ENCODE assay signal across 8 mouse cellular contexts in genomic region chr16:57606444-57607227, GRCm38 (mm10). TPM values are rescaled to one million over a fixed set of nuclear protein-coding genes. Genes with fewer than 3 reads are reported as not detected.
DNase-seq lines count a peak whose midpoint lies in the region; ATAC-seq and TF ChIP-seq lines count a peak whose summit lies in the region.

TSS of gene Cmss1 (minus strand) at chr16:57606864.

- H3K9me3 ChIP-seq in embryonic facial prominence, embryonic 15.5 days (replicated peaks), result no peaks in the 10 kb centered on the region
- no peaks in the 10 kb centered on the region for H3K9me3 ChIP-seq in kidney, embryonic 14.5 days (ENCODE audit: control insufficient read depth, low read length)
- H3K9me3 ChIP-seq in limb, embryonic 15.5 days, result no peaks in the 10 kb centered on the region

- peak within 1 kb of the TSS; percentile 36 for H3K9ac ChIP-seq in embryonic facial prominence, embryonic 15.5 days
- peak within 1 kb of the TSS; percentile 68 for H3K9ac ChIP-seq in kidney, embryonic 14.5 days (ENCODE audit: low read depth, low read length)
- peak within 1 kb of the TSS; percentile 59 for H3K9ac ChIP-seq in limb, embryonic 15.5 days

- peak within 1 kb of the TSS; percentile 84 for H3K4me3 ChIP-seq in bone marrow, adult 2 months (replicated peaks; ENCODE audit: control insufficient read depth, low read depth, low read length)
- peak within 1 kb of the TSS; percentile 72 for H3K4me3 ChIP-seq in embryonic facial prominence, embryonic 15.5 days (replicated peaks)
- H3K4me3 ChIP-seq in kidney, embryonic 14.5 days (ENCODE audit: low read length), result peak within 1 kb of the TSS; percentile 78
- peak within 1 kb of the TSS; percentile 70 for H3K4me3 ChIP-seq in limb, embryonic 15.5 days

- peak within 1 kb of the TSS; percentile 6; the same call in 1 of the 2 replicates for H3K27ac ChIP-seq in bone marrow, adult 2 months (ENCODE audit: control insufficient read depth, insufficient read depth, low read depth, low read length, poor library complexity)
- H3K27ac ChIP-seq in embryonic facial prominence, embryonic 15.5 days (replicated peaks), result peak within 1 kb of the TSS; percentile 82
- H3K27ac ChIP-seq in kidney, embryonic 14.5 days (ENCODE audit: low read depth, low read length), result peak within 1 kb of the TSS; percentile 37; the same call in 1 of the 2 replicates
- H3K27ac ChIP-seq in limb, embryonic 15.5 days, result peak within 1 kb of the TSS; percentile 82

- TF ChIP-seq CTCF in bone marrow, adult 2 months (IDR thresholded peaks at IDR 0.05; ENCODE audit: control insufficient read depth, insufficient read depth, low read length), result no peak

- H3K36me3 ChIP-seq in embryonic facial prominence, embryonic 15.5 days, result no peaks in the 10 kb centered on the region
- H3K36me3 ChIP-seq in kidney, embryonic 14.5 days (ENCODE audit: control insufficient read depth, insufficient read depth, low read length), result no peaks in the 10 kb centered on the region
- no peaks in the 10 kb centered on the region for H3K36me3 ChIP-seq in limb, embryonic 15.5 days

- TF ChIP-seq POLR2A in bone marrow, adult 2 months (IDR thresholded peaks at IDR 0.05; ENCODE audit: borderline replicate concordance, control insufficient read depth, low read depth, low read length), result no peak; the same call in 1 of the 2 replicates

- under 1% methylated on average over 64 of the region's 64 CpGs for WGBS in bone marrow, adult 2 months
- under 1% methylated on average over 64 of the region's 64 CpGs for WGBS in embryonic facial prominence, embryonic 15.5 days
- WGBS in kidney, embryonic 14.5 days, result under 1% methylated on average over 63 of the region's 64 CpGs
- WGBS in limb, embryonic 15.5 days, result under 1% methylated on average over 64 of the region's 64 CpGs

- DNase-seq in 416B (ENCODE audit: low read depth), result peak; percentile 94
- DNase-seq in heart, adult 9 months (ENCODE audit: low spot score in 2 of 2), result peak; percentile 69 to 80
- peak; percentile 50 to 76 for DNase-seq in monocyte, adult 2 months (ENCODE audit: low read depth in 1 of 2, low spot score in 2 of 2)
- peak; percentile 71 for DNase-seq in spleen, postnatal 36 days (ENCODE audit: low spot score in 2 of 2)

- no peaks in the 10 kb centered on the region for H3K27me3 ChIP-seq in embryonic facial prominence, embryonic 15.5 days
- no peaks in the 10 kb centered on the region for H3K27me3 ChIP-seq in kidney, embryonic 14.5 days (ENCODE audit: control insufficient read depth, insufficient read depth, low read length)
- no peaks in the 10 kb centered on the region for H3K27me3 ChIP-seq in limb, embryonic 15.5 days

- peak within 1 kb of the TSS; percentile 70 for H3K4me2 ChIP-seq in embryonic facial prominence, embryonic 15.5 days (replicated peaks)
- H3K4me2 ChIP-seq in kidney, embryonic 14.5 days (replicated peaks; ENCODE audit: low read depth, low read length), result peak within 1 kb of the TSS; percentile 67
- peak within 1 kb of the TSS; percentile 74 for H3K4me2 ChIP-seq in limb, embryonic 15.5 days

- no peaks in the 10 kb centered on the region; the same call in 1 of the 2 replicates for H3K4me1 ChIP-seq in bone marrow, adult 2 months (ENCODE audit: control insufficient read depth, insufficient read depth, low read length)
- H3K4me1 ChIP-seq in embryonic facial prominence, embryonic 15.5 days, result peaks cover 13% of the 10 kb centered on the region
- H3K4me1 ChIP-seq in kidney, embryonic 14.5 days (ENCODE audit: control insufficient read depth, insufficient read depth, low read length), result peaks cover 9% of the 10 kb centered on the region; the same call in 1 of the 2 replicates
- peaks cover 6% of the 10 kb centered on the region for H3K4me1 ChIP-seq in limb, embryonic 15.5 days

- ATAC-seq in embryonic facial prominence, embryonic 15.5 days (ENCODE audit: insufficient number of reproducible peaks, low FRiP score, low TSS enrichment, low read depth), result peak; percentile 75; the same call in 1 of the 2 replicates
- ATAC-seq in kidney, embryonic 14.5 days (ENCODE audit: low FRiP score, low TSS enrichment), result peak; percentile 91
- ATAC-seq in limb, embryonic 15.5 days (ENCODE audit: insufficient number of reproducible peaks, low FRiP score, low TSS enrichment, low read depth), result peak; percentile 71; the same call in 1 of the 2 replicates

RNA-seq across cellular contexts. Expression of gene Cmss1, which starts in this region (rescaled TPM):
- polyA plus RNA-seq in bone marrow, adult 2 months (2011; ENCODE audit: insufficient read depth, insufficient read length, low replicate concordance, missing spikeins), result 18.8 and 24.3 TPM in 2 replicates
- polyA plus RNA-seq in embryonic facial prominence, embryonic 15.5 days (2015; fragmentation: Nextera tagmentation; extraction: Ambion mirVana), result 43.2 and 48.3 TPM in 2 replicates
- polyA plus RNA-seq in kidney, embryonic 14.5 days (2014; fragmentation: Nextera tagmentation; extraction: Ambion mirVana), result 63.4 and 74.2 TPM in 2 replicates
- polyA plus RNA-seq in limb, embryonic 15.5 days (2015; fragmentation: Nextera tagmentation; extraction: Ambion mirVana), result 37.0 and 41.8 TPM in 2 replicates

Comparison
In these comparisons a context has a peak if more than half of its experiments do, and no peak if none do; other contexts are left out.
1. Peak in every context shown above with its lines: DNase-seq, ATAC-seq, H3K4me3 ChIP-seq and H3K27ac ChIP-seq.
2. H3K27ac ChIP-seq: peak in every context shown above with its lines; median percentile 82 in embryonic facial prominence, embryonic 15.5 days; 82 in limb, embryonic 15.5 days; 37 in kidney, embryonic 14.5 days; 6 in bone marrow, adult 2 months.